Mouse (Mus musculus): Measurements from ENCODE around the gene Ppt1. TPM values are rescaled to one million over a fixed set of nuclear protein-coding genes. Genes with fewer than 3 reads are reported as not detected.

Ppt1 gene
- polyA plus RNA-seq, 1 experiment from 2014 or later: 84.4 TPM

GRCm38 (mm10) chr4:122831888-122832287 is 4.2 kb upstream of the Ppt1 start:
- no peak overlapping the region for H3K4me3 ChIP-seq (replicated peaks; ENCODE audit: low read length)
- no peaks in the 10 kb centered on the region for H3K9me3 ChIP-seq (ENCODE audit: control insufficient read depth, low read length)
- H3K27me3 ChIP-seq (ENCODE audit: control insufficient read depth, insufficient read depth, low read length): no peaks in the 10 kb centered on the region
- H3K4me1 ChIP-seq (replicated peaks; ENCODE audit: control insufficient read depth, insufficient read depth, low read length): peaks cover 14% of the 10 kb centered on the region
- H3K27ac ChIP-seq: no peak overlapping the region
- H3K9ac ChIP-seq: no peak overlapping the region
- WGBS: 5% methylated on average over 1 of the region's 1 CpGs
- DNase-seq (ENCODE audit: low spot score) (peak; percentile 26), ATAC-seq (ENCODE audit: low FRiP score) (peak; percentile 29; the same call in 1 of the 2 replicates)
- no peak overlapping the region for H3K4me2 ChIP-seq (replicated peaks)
- H3K36me3 ChIP-seq (replicated peaks; ENCODE audit: control insufficient read depth, insufficient read depth): no peaks in the 10 kb centered on the region

DNA sequence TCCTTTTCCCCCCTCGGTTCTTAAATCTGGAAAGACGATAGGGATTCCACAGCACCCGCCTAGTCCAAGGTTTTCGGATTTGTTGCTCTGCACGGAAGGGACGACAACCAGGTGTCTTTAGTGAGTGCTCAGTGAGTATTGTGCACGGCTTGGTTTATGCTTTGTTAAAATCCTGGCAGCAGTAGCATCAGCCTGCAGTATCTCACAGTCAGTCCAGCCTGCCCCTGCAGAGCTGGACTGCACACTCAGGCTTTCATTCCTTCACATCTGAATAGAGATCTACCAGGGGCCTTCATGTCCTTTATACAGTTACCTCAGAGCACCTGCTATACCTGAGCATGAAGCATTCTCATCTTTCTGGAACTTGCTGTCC is 347 bp downstream of the Ppt1 start:
- Histone ChIP-seq H3K9ac (peak overlapping the region; percentile 73), H3K27ac (peak overlapping the region; percentile 85), H3K4me3 (replicated peaks; ENCODE audit: low read length) (peak overlapping the region; percentile 60), H3K4me1 (replicated peaks; ENCODE audit: control insufficient read depth, insufficient read depth, low read length) (peaks cover 25% of the 10 kb centered on the region), H3K36me3 (replicated peaks; ENCODE audit: control insufficient read depth, insufficient read depth) (peaks cover 8% of the 10 kb centered on the region), H3K9me3 (ENCODE audit: control insufficient read depth, low read length) (no peaks in the 10 kb centered on the region), H3K4me2 (replicated peaks) (peak overlapping the region; percentile 66), H3K27me3 (ENCODE audit: control insufficient read depth, insufficient read depth, low read length) (no peaks in the 10 kb centered on the region)
- no peak for DNase-seq (ENCODE audit: low spot score)
- no peak for ATAC-seq (ENCODE audit: low FRiP score)
- WGBS: under 1% methylated on average over 7 of the region's 7 CpGs

DNA sequence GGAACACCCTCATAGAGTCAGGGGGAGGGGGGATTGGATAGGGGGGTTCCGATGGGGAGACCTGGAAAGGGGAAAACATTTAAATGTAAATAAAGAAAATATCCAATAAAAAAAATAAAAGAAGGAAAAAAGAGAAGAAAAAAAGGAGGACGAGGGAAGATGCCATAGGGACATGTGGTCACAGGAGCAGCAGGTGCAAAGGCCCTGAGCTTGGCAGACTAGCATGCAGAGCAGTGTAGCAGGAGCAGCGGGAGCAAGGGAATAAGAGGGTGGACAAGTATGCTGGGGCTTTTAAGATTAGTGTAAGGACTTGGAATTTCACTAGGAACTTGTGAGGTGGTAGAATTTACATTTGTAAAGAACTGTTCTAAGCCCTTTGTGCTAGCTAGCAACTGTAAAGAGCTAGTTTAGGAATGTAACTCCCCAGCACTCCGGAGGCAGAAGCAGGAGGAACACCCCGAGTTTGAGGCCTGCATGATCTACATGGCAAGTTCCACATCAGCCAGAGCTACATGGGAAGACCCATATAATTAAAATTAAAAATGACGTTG is 1.2 kb downstream of the Ppt1 start:
- Histone ChIP-seq H3K4me1 (replicated peaks; ENCODE audit: control insufficient read depth, insufficient read depth, low read length) (peaks cover 25% of the 10 kb centered on the region), H3K9ac (0 out of 2 replicates have a peak overlapping the region, but pooled peaks have one; percentile 73), H3K9me3 (ENCODE audit: control insufficient read depth, low read length) (no peaks in the 10 kb centered on the region), H3K4me3 (replicated peaks; ENCODE audit: low read length) (peak overlapping the region; percentile 60; the same call in 1 of the 2 replicates), H3K36me3 (replicated peaks; ENCODE audit: control insufficient read depth, insufficient read depth) (peaks cover 15% of the 10 kb centered on the region), H3K4me2 (replicated peaks) (peak overlapping the region; percentile 66), H3K27me3 (ENCODE audit: control insufficient read depth, insufficient read depth, low read length) (no peaks in the 10 kb centered on the region), H3K27ac (no peak overlapping the region)
- DNase-seq (ENCODE audit: low spot score) (no peak), ATAC-seq (ENCODE audit: low FRiP score) (no peak)
- 72% methylated on average over 6 of the region's 6 CpGs for WGBS

- Histone ChIP-seq H3K36me3 (replicated peaks; ENCODE audit: control insufficient read depth, insufficient read depth) (peaks cover 15% of the 10 kb centered on the region), H3K9me3 (ENCODE audit: control insufficient read depth, low read length) (no peaks in the 10 kb centered on the region), H3K4me3 (replicated peaks; ENCODE audit: low read length) (no peak overlapping the region), H3K4me1 (replicated peaks; ENCODE audit: control insufficient read depth, insufficient read depth, low read length) (peaks cover 25% of the 10 kb centered on the region; the same call in 1 of the 2 replicates), H3K27ac (no peak overlapping the region), H3K27me3 (ENCODE audit: control insufficient read depth, insufficient read depth, low read length) (no peaks in the 10 kb centered on the region), H3K9ac (no peak overlapping the region), H3K4me2 (replicated peaks) (no peak overlapping the region)
- no peak for DNase-seq (ENCODE audit: low spot score)
- WGBS: 60% methylated on average over 2 of the region's 2 CpGs
- ATAC-seq (ENCODE audit: low FRiP score): no peak
These were observed 2.0 kb downstream of the Ppt1 start for GRCm38 (mm10) chr4:122837994-122838393.

DNA sequence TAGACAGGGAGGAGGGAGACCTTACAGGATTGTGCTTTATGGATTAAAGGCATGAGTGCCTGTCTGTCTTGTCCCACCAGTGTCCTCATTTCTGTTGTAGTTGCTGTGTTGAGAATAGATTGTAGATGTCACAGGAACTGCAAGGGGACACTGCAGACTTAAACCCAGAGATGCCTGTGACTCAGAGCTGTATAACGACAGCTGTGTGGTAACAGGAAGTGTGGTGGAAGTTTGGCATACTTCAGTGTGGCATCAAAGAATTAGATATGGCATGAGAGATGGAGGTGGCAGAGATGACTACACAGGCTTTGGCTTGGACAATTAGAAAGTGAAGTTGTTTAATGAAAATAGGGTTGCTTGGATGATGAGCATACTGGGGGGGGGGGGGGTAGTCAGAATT is 2.4 kb downstream of the Ppt1 start:
- H3K9me3 ChIP-seq (ENCODE audit: control insufficient read depth, low read length): no peaks in the 10 kb centered on the region
- 82% methylated on average over 1 of the region's 1 CpGs for WGBS
- no peak for ATAC-seq (ENCODE audit: low FRiP score)
- H3K4me1 ChIP-seq (replicated peaks; ENCODE audit: control insufficient read depth, insufficient read depth, low read length): peaks cover 25% of the 10 kb centered on the region; the same call in 1 of the 2 replicates
- no peak overlapping the region for H3K4me2 ChIP-seq (replicated peaks)
- no peak overlapping the region for H3K27ac ChIP-seq
- no peak for DNase-seq (ENCODE audit: low spot score)
- H3K27me3 ChIP-seq (ENCODE audit: control insufficient read depth, insufficient read depth, low read length): no peaks in the 10 kb centered on the region
- no peak overlapping the region for H3K9ac ChIP-seq
- H3K4me3 ChIP-seq (replicated peaks; ENCODE audit: low read length): no peak overlapping the region
- H3K36me3 ChIP-seq (replicated peaks; ENCODE audit: control insufficient read depth, insufficient read depth): peaks cover 15% of the 10 kb centered on the region

DNA sequence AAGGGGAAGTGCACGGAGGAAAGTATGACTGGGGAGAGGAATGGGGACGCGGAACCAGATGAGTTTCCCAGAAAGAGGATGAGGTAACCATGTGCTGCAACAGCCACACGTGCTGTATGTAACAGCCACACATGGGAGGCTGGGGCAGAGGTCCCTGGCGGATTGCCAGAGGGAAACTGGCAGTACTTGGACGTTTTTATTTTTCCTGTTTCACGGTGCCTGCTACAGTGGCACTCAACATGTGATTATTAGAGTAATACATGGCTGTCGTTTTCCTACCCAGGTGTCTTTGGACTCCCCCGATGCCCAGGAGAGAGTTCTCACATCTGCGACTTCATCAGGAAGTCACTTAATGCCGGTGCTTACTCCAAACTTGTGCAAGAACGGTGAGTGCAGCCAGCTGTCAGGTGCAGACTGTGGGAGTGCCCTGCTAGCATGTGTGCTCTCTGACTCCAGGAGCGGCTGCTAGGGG is 12.1 kb downstream of the Ppt1 start:
- H3K9ac ChIP-seq: no peak overlapping the region
- no peaks in the 10 kb centered on the region for H3K27me3 ChIP-seq (ENCODE audit: control insufficient read depth, insufficient read depth, low read length)
- no peaks in the 10 kb centered on the region for H3K4me1 ChIP-seq (replicated peaks; ENCODE audit: control insufficient read depth, insufficient read depth, low read length)
- H3K9me3 ChIP-seq (ENCODE audit: control insufficient read depth, low read length): no peaks in the 10 kb centered on the region
- H3K36me3 ChIP-seq (replicated peaks; ENCODE audit: control insufficient read depth, insufficient read depth): peaks cover 92% of the 10 kb centered on the region
- 82% methylated on average over 13 of the region's 13 CpGs for WGBS
- no peak overlapping the region for H3K4me2 ChIP-seq (replicated peaks)
- ATAC-seq (ENCODE audit: low FRiP score) (no peak), DNase-seq (ENCODE audit: low spot score) (no peak)
- H3K4me3 ChIP-seq (replicated peaks; ENCODE audit: low read length): no peak overlapping the region
- no peak overlapping the region for H3K27ac ChIP-seq

DNA sequence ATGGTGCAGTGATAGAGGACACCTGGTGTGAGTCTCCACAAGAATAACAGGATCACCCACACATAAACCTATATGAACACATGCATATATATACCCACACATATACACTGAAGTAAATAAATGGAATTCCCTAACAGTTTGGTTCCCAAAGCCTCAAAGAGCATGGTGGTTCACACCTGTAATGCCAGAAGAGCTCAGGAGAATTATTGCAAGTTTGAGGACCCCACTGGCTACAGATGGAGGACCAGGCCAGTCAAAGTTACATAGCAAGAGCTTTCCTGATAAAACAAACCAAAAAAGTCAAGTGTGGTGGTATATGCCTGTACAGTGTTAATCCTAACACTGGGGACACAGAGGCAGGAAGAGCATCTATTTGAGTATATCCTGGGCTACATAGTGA is 15.5 kb downstream of the Ppt1 start:
- Histone ChIP-seq H3K4me1 (replicated peaks; ENCODE audit: control insufficient read depth, insufficient read depth, low read length) (no peaks in the 10 kb centered on the region), H3K36me3 (replicated peaks; ENCODE audit: control insufficient read depth, insufficient read depth) (peaks cover 98% of the 10 kb centered on the region), H3K27ac (no peak overlapping the region), H3K9ac (no peak overlapping the region), H3K4me3 (replicated peaks; ENCODE audit: low read length) (no peak overlapping the region), H3K9me3 (ENCODE audit: control insufficient read depth, low read length) (no peaks in the 10 kb centered on the region), H3K4me2 (replicated peaks) (no peak overlapping the region), H3K27me3 (ENCODE audit: control insufficient read depth, insufficient read depth, low read length) (no peaks in the 10 kb centered on the region)
- DNase-seq (ENCODE audit: low spot score) (no peak), ATAC-seq (ENCODE audit: low FRiP score) (no peak)

DNA sequence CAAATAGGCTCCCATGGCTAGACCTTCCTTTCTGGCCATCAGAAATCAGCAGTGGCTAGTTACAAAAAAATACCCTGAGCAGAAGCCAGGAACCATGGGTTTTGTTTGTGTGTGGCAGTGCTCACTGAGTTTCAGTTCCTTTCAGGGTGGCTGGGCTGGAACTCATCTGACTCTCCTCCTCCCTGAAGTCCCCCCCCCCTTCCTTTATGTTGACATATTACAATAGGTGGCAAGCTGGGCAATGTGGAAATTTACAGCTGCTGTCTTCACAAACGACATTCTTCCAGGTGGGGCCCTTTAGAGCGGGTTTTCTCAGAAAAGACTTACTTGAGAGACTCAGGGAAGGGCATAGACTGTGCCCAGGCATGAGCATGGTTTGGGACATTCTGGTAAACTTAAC is 17.6 kb downstream of the Ppt1 start:
- H3K27ac ChIP-seq: no peak overlapping the region
- H3K9ac ChIP-seq: no peak overlapping the region
- no peak for DNase-seq (ENCODE audit: low spot score)
- H3K27me3 ChIP-seq (ENCODE audit: control insufficient read depth, insufficient read depth, low read length): no peaks in the 10 kb centered on the region
- WGBS: 56% methylated on average over 2 of the region's 2 CpGs
- H3K4me1 ChIP-seq (replicated peaks; ENCODE audit: control insufficient read depth, insufficient read depth, low read length): no peaks in the 10 kb centered on the region
- no peak overlapping the region for H3K4me2 ChIP-seq (replicated peaks)
- H3K36me3 ChIP-seq (replicated peaks; ENCODE audit: control insufficient read depth, insufficient read depth): peaks cover 98% of the 10 kb centered on the region
- H3K4me3 ChIP-seq (replicated peaks; ENCODE audit: low read length): no peak overlapping the region
- H3K9me3 ChIP-seq (ENCODE audit: control insufficient read depth, low read length): no peaks in the 10 kb centered on the region
- no peak for ATAC-seq (ENCODE audit: low FRiP score)

DNA sequence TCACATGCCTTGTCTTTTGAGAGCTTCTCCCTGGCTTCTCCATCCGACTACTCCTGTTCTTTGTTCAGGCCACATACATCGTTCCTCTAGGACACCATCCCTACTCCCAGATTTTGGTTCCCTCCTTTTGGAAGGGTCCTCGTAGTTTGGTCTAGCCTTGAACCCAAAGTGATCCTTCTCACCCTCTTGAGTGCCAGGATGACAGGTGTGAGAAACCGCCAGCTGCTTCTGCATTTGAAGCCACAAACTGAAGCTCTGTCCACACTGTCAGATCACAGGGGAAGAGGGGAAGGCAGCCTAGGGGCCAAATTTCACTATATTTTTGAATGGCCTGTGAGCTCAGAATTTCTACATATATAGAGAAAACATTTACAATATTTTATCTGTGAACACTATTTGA is 18.7 kb downstream of the Ppt1 start:
- ATAC-seq (ENCODE audit: low FRiP score) (no peak), DNase-seq (ENCODE audit: low spot score) (no peak)
- peaks cover 97% of the 10 kb centered on the region for H3K36me3 ChIP-seq (replicated peaks; ENCODE audit: control insufficient read depth, insufficient read depth)
- H3K27ac ChIP-seq: no peak overlapping the region
- H3K9ac ChIP-seq: no peak overlapping the region
- no peak overlapping the region for H3K4me3 ChIP-seq (replicated peaks; ENCODE audit: low read length)
- H3K27me3 ChIP-seq (ENCODE audit: control insufficient read depth, insufficient read depth, low read length): no peaks in the 10 kb centered on the region
- H3K9me3 ChIP-seq (ENCODE audit: control insufficient read depth, low read length): no peaks in the 10 kb centered on the region
- no peaks in the 10 kb centered on the region for H3K4me1 ChIP-seq (replicated peaks; ENCODE audit: control insufficient read depth, insufficient read depth, low read length)
- 92% methylated on average over 4 of the region's 4 CpGs for WGBS
- H3K4me2 ChIP-seq (replicated peaks): no peak overlapping the region

- Histone ChIP-seq H3K9ac (no peak overlapping the region), H3K9me3 (ENCODE audit: control insufficient read depth, low read length) (no peaks in the 10 kb centered on the region), H3K36me3 (replicated peaks; ENCODE audit: control insufficient read depth, insufficient read depth) (peaks cover 89% of the 10 kb centered on the region), H3K4me2 (replicated peaks) (no peak overlapping the region), H3K27me3 (ENCODE audit: control insufficient read depth, insufficient read depth, low read length) (no peaks in the 10 kb centered on the region), H3K27ac (no peak overlapping the region), H3K4me3 (replicated peaks; ENCODE audit: low read length) (no peak overlapping the region), H3K4me1 (replicated peaks; ENCODE audit: control insufficient read depth, insufficient read depth, low read length) (no peaks in the 10 kb centered on the region)
- 49% methylated on average over 2 of the region's 2 CpGs for WGBS
- ATAC-seq (ENCODE audit: low FRiP score) (no peak), DNase-seq (ENCODE audit: low spot score) (no peak)
These were observed 21.9 kb downstream of the Ppt1 start for GRCm38 (mm10) chr4:122857909-122858308.
